Mouse (Mus musculus): ENCODE data around the gene Zfp667.

DNA sequence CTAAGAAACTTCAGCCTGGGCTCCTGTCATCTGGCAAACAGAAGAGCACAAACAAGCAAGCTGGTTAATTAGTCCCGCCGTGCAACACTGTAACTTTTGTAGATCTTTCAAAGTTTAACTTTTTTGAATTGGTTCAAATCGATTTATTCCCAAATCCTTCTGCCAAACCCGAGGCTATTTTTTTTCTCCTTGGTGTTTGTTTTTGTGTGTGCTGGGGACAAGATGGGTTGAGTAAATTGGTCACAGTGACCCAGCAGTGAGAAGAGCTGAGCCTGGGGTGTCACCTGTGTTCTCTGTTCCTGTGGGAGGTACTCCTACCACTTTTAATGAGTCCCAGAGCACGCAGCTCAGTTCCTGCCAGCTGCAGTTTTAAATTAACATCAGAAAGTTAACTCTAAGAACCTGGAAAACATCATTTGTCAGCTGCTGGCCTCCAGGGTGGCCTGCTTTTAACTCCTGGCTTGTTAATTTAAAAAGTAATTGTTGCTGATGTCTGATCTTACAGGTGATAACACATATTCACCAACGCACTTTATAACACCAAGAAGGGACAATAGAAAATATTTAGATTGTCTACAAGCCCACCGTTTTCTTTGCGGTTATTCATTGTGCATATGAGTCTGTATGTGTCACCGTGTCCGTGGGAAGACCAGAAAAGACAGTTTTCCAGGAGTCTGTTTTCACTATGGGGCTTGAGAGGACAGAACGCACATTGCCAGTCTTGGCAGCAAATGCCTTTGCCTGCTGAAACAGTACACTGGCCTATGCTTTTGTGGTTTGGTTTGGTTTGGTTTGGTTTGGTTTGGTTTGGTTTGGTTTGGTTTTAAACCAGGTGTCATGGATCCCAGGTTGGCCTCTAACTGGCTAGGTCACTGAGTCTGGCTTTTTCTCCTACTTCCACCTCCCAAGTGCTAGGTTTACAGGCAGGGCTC is 41.8 kb upstream of the Zfp667 start:
- TF ChIP-seq CTCF (IDR thresholded peaks at IDR 0.05; ENCODE audit: low read depth): no peak
- no peak for TF ChIP-seq EP300 (IDR thresholded peaks at IDR 0.05; ENCODE audit: low read depth)
